Mouse (Mus musculus): ENCODE measurements around the gene Ipo7.
"Not testable (repeated sequence)": the region's sequence is repeated elsewhere in the genome, so short reads cannot be mapped to it uniquely, and the experiment has no call there.

The Ipo7 gene

GRCm38 (mm10) chr7:110018117-110018630 is at the start of gene Ipo7:
Ipo7 (plus strand) TSS chr7:110018274.
- peak; percentile 96 for DNase-seq

GRCm38 (mm10) chr7:109968924-109969450 is 49.1 kb upstream of the Ipo7 start:
- peak in 1 of 2 experiments; percentile 54 for DNase-seq

GRCm38 (mm10) chr7:109969542-109969941 is 48.5 kb upstream of the Ipo7 start:
- no peak for DNase-seq

GRCm38 (mm10) chr7:109975966-109976715 is 41.9 kb upstream of the Ipo7 start:
- no peak for DNase-seq

GRCm38 (mm10) chr7:109977131-109977530 is 40.9 kb upstream of the Ipo7 start:
- peak in 1 of 2 experiments; percentile 65 for DNase-seq

- not testable (repeated sequence) for DNase-seq
These were observed 33.5 kb upstream of the Ipo7 start for GRCm38 (mm10) chr7:109984608-109985007.

- DNase-seq, result peak in 1 of 2 experiments; percentile 49
These were observed 32.4 kb upstream of the Ipo7 start for GRCm38 (mm10) chr7:109985661-109986132.

GRCm38 (mm10) chr7:109986133-109986669 is 31.9 kb upstream of the Ipo7 start:
- DNase-seq, result peak; percentile 100

GRCm38 (mm10) chr7:109986775-109987174 is 31.3 kb upstream of the Ipo7 start, which contains the start of gene Tmem41b:
Tmem41b (minus strand) TSS chr7:109986929.
- not testable (repeated sequence) for DNase-seq

- DNase-seq, result no peak
These were observed 26.8 kb upstream of the Ipo7 start for GRCm38 (mm10) chr7:109991286-109991685.

- DNase-seq, result peak; percentile 57 to 80
These were observed 24.7 kb upstream of the Ipo7 start for GRCm38 (mm10) chr7:109993157-109993959.

- no peak for DNase-seq
These were observed 19.7 kb upstream of the Ipo7 start for GRCm38 (mm10) chr7:109998388-109998787.

GRCm38 (mm10) chr7:110002092-110002491 is 16.0 kb upstream of the Ipo7 start:
- DNase-seq, result no peak

- peak; percentile 85 to 88 for DNase-seq
These were observed 15.1 kb upstream of the Ipo7 start for GRCm38 (mm10) chr7:110002968-110003367.

- no peak for DNase-seq
These were observed 12.1 kb upstream of the Ipo7 start for GRCm38 (mm10) chr7:110005976-110006375.

GRCm38 (mm10) chr7:110006471-110007195 is 11.4 kb upstream of the Ipo7 start:
- DNase-seq, result no peak

GRCm38 (mm10) chr7:110008513-110008912 is 9.6 kb upstream of the Ipo7 start:
- DNase-seq, result no peak

- peak in 1 of 2 experiments; percentile 11 for DNase-seq
These were observed 9.0 kb upstream of the Ipo7 start for GRCm38 (mm10) chr7:110009084-110009483.

- DNase-seq, result no peak
These were observed 6.7 kb upstream of the Ipo7 start for GRCm38 (mm10) chr7:110011417-110011816.

- DNase-seq, result no peak
These were observed 3.8 kb upstream of the Ipo7 start for GRCm38 (mm10) chr7:110014272-110014671.

GRCm38 (mm10) chr7:110018631-110019482 is 783 bp downstream of the Ipo7 start:
- peak; percentile 60 to 78 for DNase-seq
